Mouse (Mus musculus) midbrain, embryonic 14.5 days (tissue): ENCODE measurements around the gene Aip. TPM values are rescaled to one million over a fixed set of nuclear protein-coding genes. Genes with fewer than 3 reads are reported as not detected.

Experiments used
- ATAC-seq: fragments of 200-750 bp; cut with Nextera tagmentation; 2 replicates; pipeline ENCODE4 v1.8.0; 2017; ENCODE audit warnings: moderate number of reproducible peaks, moderate library complexity; ENCODE audit not compliant: low FRiP score, low TSS enrichment
- DNase-seq: peaks from one replicate; pipeline ENCODE4 v3.0.0-alpha.2; 2015
- H3K27ac ChIP-seq: fragments of 300-500 bp; sonication (generic); replicated peaks from 2 replicates; pipeline ENCODE4 v1.5.1; 2014; ENCODE audit warnings: mild to moderate bottlenecking, low read depth, low read length, moderate library complexity
- H3K27me3 ChIP-seq: fragments of 300-500 bp; sonication (generic); 2 replicates; pipeline ENCODE4 v1.6.1; 2014; ENCODE audit warnings: low read length, control low read depth, mixed read lengths; ENCODE audit not compliant: control insufficient read depth, insufficient read depth
- H3K36me3 ChIP-seq: fragments of 300-500 bp; sonication (generic); 2 replicates; pipeline ENCODE4 v1.6.1; 2014; ENCODE audit warnings: low read length, control low read depth; ENCODE audit not compliant: control insufficient read depth, insufficient read depth
- H3K4me1 ChIP-seq: fragments of 300-500 bp; sonication (generic); 2 replicates; pipeline ENCODE4 v1.6.1; 2014; ENCODE audit warnings: mild to moderate bottlenecking, antibody characterized with exemption, low read length, control low read depth; ENCODE audit not compliant: control insufficient read depth, insufficient read depth
- H3K4me2 ChIP-seq: fragments of 300-500 bp; sonication (generic); 2 replicates; pipeline ENCODE4 v1.6.1; 2014; ENCODE audit warnings: mild to moderate bottlenecking, low read length, moderate library complexity
- H3K4me3 ChIP-seq: fragments of 300-500 bp; sonication (generic); replicated peaks from 2 replicates; pipeline ENCODE4 v1.5.1; 2014; ENCODE audit warnings: low read depth, low read length
- H3K9ac ChIP-seq: fragments of 300-500 bp; sonication (generic); replicated peaks from 2 replicates; pipeline ENCODE4 v1.6.1; 2014; ENCODE audit warnings: mild to moderate bottlenecking, low read length, moderate library complexity
- H3K9me3 ChIP-seq: fragments of 300-500 bp; sonication (generic); 2 replicates; pipeline ENCODE4 v1.6.1; 2016; ENCODE audit warnings: low read length, control low read depth, mixed read lengths; ENCODE audit not compliant: control insufficient read depth
- WGBS: fragments of 180-500 bp; shearing (Covaris S2); extraction: QIAGEN DNeasy Blood & Tissue Kit; methylation state at CpG from one replicate; pipeline ENCODE4 v1.1.7; 2014; 5-methylcytosine and 5-hydroxymethylcytosine counted together
- polyA plus RNA-seq: library from polyadenylated mRNA; unstranded; fragments of >200 nt; fragmentation: Nextera tagmentation; extraction: Ambion mirVana; gene quantifications from 2 replicates; pipeline ENCODE4 v1.2.1, GENCODE M21; 2014

The Aip gene
- polyA plus RNA-seq, 1 experiment from 2014 or later = 84.3 TPM

DNA sequence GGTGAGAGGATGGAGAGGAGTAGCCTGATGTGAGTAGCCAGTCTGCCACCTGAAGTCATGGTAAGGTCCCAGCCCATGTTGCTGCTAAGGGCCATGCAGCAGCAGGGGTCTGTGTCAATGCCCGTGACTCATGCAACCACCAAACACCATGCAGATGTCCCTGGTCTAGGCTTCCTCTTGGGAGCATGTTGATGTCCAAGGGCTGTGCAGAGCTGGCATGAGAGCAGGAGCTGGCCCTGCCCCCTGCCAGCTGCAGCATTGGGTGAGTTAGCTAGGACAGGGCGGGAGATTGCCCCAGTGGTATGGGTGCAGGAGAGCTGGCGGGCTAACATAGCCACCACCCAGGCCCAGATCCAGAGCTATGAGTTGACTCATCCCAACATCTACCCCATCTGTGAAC lies 35.2 kb downstream of the Aip start:
- 97% methylated on average over 3 of the region's 3 CpGs for WGBS
- no peaks in the 10 kb centered on the region for H3K4me1 ChIP-seq
- DNase-seq (no peak), ATAC-seq (no peak)
- no peak overlapping the region for H3K4me3 ChIP-seq
- H3K9me3 ChIP-seq = no peaks in the 10 kb centered on the region
- no peak overlapping the region for H3K9ac ChIP-seq
- H3K27me3 ChIP-seq = no peaks in the 10 kb centered on the region
- H3K36me3 ChIP-seq = no peaks in the 10 kb centered on the region
- H3K4me2 ChIP-seq = no peak overlapping the region
- no peak overlapping the region for H3K27ac ChIP-seq

DNA sequence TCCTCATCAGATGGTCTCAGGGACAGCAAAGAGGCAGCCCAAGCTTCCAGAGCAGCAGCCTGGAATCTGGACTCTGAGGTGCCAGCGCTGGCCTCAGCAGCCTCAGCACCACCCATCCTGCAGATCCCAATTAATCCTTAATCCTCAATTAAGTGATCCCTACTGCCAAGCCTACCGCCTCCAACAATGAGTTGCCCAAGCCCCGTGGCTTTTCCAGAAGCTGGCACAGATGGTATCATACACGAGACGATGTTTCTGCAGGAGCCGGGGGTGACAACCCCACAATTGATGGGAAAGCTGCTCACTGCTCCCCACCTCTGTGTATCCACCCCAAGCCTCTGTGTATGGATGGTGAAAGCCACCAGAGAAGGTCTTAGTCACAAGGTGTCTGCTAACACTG lies 36.5 kb downstream of the Aip start:
- no peak overlapping the region for H3K27ac ChIP-seq
- H3K4me3 ChIP-seq = no peak overlapping the region
- 65% methylated on average over 6 of the region's 6 CpGs for WGBS
- ATAC-seq = no peak
- H3K4me1 ChIP-seq = no peaks in the 10 kb centered on the region
- no peaks in the 10 kb centered on the region for H3K27me3 ChIP-seq
- H3K4me2 ChIP-seq = no peak overlapping the region
- no peaks in the 10 kb centered on the region for H3K36me3 ChIP-seq
- no peak overlapping the region for H3K9ac ChIP-seq
- no peaks in the 10 kb centered on the region for H3K9me3 ChIP-seq
- no peak for DNase-seq

DNA sequence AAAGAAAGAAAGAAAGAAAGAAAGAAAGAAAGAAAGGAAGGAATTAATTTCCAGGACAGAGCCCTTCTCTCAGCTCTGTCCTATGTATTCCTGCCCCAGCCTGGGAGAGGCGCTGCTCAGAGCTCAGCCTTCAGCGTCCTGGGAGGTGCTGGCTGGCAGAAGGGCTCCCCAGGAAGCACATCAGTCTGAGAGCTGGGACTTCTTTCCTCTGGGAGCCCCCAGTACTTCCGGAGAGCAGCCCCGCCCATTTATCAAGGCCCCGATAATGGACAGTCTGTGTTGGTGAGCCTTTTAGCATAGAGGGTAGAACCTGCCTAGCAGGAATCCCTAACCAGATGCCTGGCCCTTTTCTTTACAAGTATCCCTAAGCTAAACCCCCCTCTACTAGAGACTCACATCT lies 37.5 kb downstream of the Aip start:
- DNase-seq (no peak), ATAC-seq (no peak)
- Histone ChIP-seq H3K9ac (no peak overlapping the region), H3K4me3 (no peak overlapping the region), H3K4me1 (no peaks in the 10 kb centered on the region), H3K27ac (no peak overlapping the region), H3K4me2 (no peak overlapping the region), H3K36me3 (no peaks in the 10 kb centered on the region), H3K27me3 (no peaks in the 10 kb centered on the region), H3K9me3 (no peaks in the 10 kb centered on the region)
- WGBS = 58% methylated on average over 5 of the region's 5 CpGs

DNA sequence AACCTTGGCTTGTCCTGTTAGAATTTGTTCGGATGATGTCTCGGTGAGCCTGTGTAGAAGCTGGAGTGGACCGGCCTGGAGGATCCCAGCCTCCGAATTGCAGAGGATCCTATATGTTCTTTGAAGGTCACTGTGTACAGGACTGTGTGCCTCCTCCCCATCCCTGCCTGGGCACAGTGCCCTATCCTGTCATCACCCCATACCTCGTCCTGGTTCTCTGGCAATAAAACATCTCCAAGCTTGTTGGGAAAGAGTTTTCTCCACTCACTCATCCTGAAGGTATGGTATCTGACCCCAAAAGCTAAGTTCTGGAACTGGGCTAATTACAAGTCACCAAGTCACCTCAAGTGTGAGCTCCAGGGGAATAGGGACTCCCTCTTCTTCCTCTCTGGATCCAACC lies 38.6 kb downstream of the Aip start:
- DNase-seq (no peak), ATAC-seq (no peak)
- 88% methylated on average over 5 of the region's 5 CpGs for WGBS
- H3K27me3 ChIP-seq = no peaks in the 10 kb centered on the region
- no peak overlapping the region for H3K9ac ChIP-seq
- no peak overlapping the region for H3K4me2 ChIP-seq
- H3K27ac ChIP-seq = no peak overlapping the region
- no peaks in the 10 kb centered on the region for H3K36me3 ChIP-seq
- no peaks in the 10 kb centered on the region for H3K9me3 ChIP-seq
- H3K4me3 ChIP-seq = no peak overlapping the region
- no peaks in the 10 kb centered on the region for H3K4me1 ChIP-seq

DNA sequence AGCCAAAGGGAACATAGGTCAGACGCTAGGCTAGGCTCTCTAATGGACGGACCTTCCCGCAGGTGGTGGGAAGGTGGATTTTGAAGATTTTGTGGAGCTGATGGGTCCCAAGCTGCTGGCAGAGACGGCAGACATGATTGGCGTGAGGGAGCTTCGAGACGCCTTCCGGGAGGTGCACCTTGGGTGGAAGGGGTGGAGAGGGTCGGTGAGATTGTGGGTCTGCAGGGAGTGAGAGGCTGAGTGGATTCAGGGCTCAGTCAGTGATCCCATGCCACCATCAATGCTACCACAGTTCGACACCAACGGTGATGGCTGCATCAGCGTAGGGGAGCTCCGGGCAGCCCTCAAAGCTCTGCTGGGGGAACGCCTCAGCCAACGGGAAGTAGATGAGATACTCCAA lies 39.5 kb downstream of the Aip start:
- DNase-seq = no peak
- no peaks in the 10 kb centered on the region for H3K9me3 ChIP-seq
- no peaks in the 10 kb centered on the region for H3K36me3 ChIP-seq
- WGBS = 93% methylated on average over 15 of the region's 15 CpGs
- no peak overlapping the region for H3K9ac ChIP-seq
- no peak for ATAC-seq
- H3K4me2 ChIP-seq = no peak overlapping the region
- no peak overlapping the region for H3K4me3 ChIP-seq
- no peaks in the 10 kb centered on the region for H3K27me3 ChIP-seq
- no peaks in the 10 kb centered on the region for H3K4me1 ChIP-seq
- no peak overlapping the region for H3K27ac ChIP-seq

DNA sequence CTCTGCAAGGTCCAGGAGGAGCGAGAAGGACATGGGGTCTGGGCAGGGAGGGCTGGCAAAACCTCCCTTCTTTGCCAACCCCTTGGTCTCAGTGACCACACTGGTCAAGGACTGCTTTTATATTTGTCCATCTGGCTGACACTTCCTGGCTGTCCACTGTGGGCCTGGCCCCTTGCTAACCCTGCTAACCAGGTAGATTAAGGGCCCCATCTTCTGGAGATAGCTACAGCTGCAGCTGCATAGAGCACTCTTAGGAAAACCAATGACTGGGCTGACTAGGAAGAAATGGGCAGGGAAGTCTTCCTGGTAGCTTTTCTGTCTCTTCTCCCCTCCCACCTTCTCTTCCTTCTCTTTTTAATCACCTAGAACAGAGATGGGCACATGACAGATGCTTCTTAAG lies 40.7 kb downstream of the Aip start:
- no peak overlapping the region for H3K9ac ChIP-seq
- ATAC-seq (no peak), DNase-seq (no peak)
- H3K4me3 ChIP-seq = no peak overlapping the region
- H3K36me3 ChIP-seq = no peaks in the 10 kb centered on the region
- no peak overlapping the region for H3K4me2 ChIP-seq
- no peaks in the 10 kb centered on the region for H3K27me3 ChIP-seq
- H3K27ac ChIP-seq = no peak overlapping the region
- 94% methylated on average over 1 of the region's 1 CpGs for WGBS
- H3K9me3 ChIP-seq = no peaks in the 10 kb centered on the region
- no peaks in the 10 kb centered on the region for H3K4me1 ChIP-seq

DNA sequence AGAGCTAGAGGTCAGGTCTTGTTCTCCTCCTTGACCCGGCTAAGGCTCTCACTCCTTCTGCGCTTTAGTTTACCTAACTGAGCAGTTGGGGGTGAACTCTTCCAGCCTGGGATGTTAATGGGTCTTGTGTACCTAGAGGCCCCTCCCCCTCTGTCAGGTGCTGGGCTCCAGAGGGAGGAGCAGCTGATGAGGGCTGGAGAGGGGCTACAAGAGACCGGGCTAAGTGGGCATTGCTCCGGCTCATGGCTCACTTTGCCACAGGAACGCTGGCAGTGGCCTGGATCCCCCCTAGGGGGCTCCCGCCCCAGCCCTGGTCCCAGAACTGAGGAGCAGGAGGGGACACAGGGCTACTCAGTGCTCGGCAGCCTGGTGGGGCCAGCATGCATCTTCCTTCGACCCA lies 41.8 kb downstream of the Aip start:
- no peaks in the 10 kb centered on the region for H3K9me3 ChIP-seq
- H3K4me3 ChIP-seq = no peak overlapping the region
- DNase-seq = no peak
- H3K4me2 ChIP-seq = no peak overlapping the region
- no peaks in the 10 kb centered on the region for H3K36me3 ChIP-seq
- no peak overlapping the region for H3K27ac ChIP-seq
- no peaks in the 10 kb centered on the region for H3K4me1 ChIP-seq
- no peak for ATAC-seq
- 26% methylated on average over 8 of the region's 8 CpGs for WGBS
- no peaks in the 10 kb centered on the region for H3K27me3 ChIP-seq
- no peak overlapping the region for H3K9ac ChIP-seq

DNA sequence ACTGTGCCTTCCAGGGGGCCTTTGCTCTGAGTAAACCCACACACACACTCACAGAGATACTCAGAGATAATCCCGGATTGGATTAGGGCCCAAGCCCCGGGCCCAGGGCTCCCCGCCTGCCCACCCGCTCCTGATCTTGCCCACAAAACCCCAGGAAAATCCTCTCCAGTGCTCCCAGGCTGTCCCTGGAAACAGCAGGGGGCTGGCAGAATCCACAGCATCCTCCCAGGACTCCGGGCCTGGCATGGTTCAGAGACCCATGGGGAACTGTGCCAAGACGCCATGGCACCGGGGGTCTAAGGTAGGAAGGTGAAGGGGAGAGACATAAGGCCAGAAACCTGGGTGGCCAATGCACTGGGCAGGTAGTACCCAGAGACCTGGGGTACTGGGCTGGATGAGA lies 42.3 kb downstream of the Aip start:
- Histone ChIP-seq H3K4me2 (no peak overlapping the region), H3K27ac (no peak overlapping the region), H3K9me3 (no peaks in the 10 kb centered on the region), H3K9ac (no peak overlapping the region), H3K4me3 (no peak overlapping the region), H3K4me1 (no peaks in the 10 kb centered on the region), H3K36me3 (no peaks in the 10 kb centered on the region), H3K27me3 (no peaks in the 10 kb centered on the region)
- WGBS = 73% methylated on average over 7 of the region's 7 CpGs
- ATAC-seq (no peak), DNase-seq (no peak)

DNA sequence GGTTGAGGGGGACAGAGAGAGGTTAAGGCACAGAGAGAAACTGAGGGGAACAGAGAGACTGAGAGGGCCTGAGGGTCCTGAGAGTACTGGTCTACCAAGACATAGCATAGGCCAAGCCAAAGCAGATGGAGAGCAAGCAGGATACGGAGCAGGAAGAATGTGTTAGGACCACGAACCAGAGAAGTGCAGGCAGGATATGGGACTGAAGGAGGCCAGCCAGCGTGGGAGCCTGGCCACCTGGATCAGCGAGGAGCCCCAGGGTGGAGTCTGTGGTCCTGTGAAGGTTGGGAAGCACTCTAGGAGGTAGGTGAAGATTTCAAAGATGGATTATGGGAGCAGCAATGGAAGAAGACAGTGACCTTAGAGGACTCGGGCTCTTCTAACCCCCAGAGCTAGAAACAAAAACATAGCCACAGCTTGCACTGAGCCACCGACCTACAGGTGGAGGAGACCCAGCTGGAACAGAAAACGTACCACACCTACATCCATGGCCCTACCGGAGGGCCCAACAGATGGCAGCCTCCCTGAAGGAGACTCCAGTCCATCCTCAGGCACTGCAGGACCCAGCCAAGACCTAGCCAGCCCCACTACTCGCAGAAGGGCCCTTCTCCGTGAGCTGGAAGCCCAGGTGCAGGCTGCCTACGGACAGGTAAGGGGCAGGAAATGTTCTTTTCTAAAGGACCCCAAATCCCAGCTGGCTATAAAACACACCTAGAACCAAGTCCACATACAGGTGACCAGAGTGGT lies 43.3 kb downstream of the Aip start:
- WGBS = 85% methylated on average over 11 of the region's 11 CpGs
- no peak overlapping the region for H3K9ac ChIP-seq
- H3K27me3 ChIP-seq = no peaks in the 10 kb centered on the region
- no peaks in the 10 kb centered on the region for H3K36me3 ChIP-seq
- no peaks in the 10 kb centered on the region for H3K9me3 ChIP-seq
- no peaks in the 10 kb centered on the region for H3K4me1 ChIP-seq
- H3K4me3 ChIP-seq = no peak overlapping the region
- no peak overlapping the region for H3K4me2 ChIP-seq
- H3K27ac ChIP-seq = no peak overlapping the region
- no peak for ATAC-seq
- DNase-seq = no peak
